Mouse (Mus musculus) lung, adult 2 months (tissue): Measurements from ENCODE around the gene Gm4981.
"Not testable (repeated sequence)": the region's sequence is repeated elsewhere in the genome, so short reads cannot be mapped to it uniquely, and the experiment has no call there.

ENCODE experiments used
- CTCF ChIP-seq: fragments of 200-500 bp; IDR thresholded peaks from 2 replicates; pipeline ENCODE4 v1.5.1; 2011; ENCODE audit warnings: mild to moderate bottlenecking, low read length, control low read depth; ENCODE audit not compliant: insufficient read depth
- POLR2A ChIP-seq: fragments of 200-500 bp; IDR thresholded peaks from 2 replicates; pipeline ENCODE4 v1.6.1; 2011; ENCODE audit warnings: low read depth, mild to moderate bottlenecking, control low read depth, low read length, borderline replicate concordance; ENCODE audit errors: extremely low read depth

- TF ChIP-seq CTCF, POLR2A: not testable (repeated sequence)
These were observed 4.5 kb downstream of the Gm4981 start for GRCm38 (mm10) chr10:58231779-58232640.
